Mouse (Mus musculus): ENCODE data around the gene Slf2.

DNA sequence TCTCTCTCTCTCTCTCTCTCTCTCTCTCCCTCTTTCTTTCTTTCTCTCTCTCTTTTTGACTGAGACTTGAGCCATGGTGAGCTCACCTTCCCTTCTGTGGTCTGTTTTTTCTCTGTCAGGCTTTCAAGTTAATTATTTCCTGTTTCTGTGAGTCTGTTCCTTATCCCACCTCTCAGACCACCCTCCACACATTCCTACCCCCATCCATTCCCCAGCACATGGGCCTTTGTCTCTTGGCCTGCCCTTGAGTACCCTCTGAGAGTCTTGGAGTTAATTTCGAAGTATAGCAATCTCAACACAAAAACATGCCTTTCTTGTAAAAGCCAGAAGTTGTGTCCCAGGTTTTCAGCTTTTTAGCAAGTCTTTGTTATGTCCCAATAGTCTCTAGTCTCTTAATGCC is 3.7 kb upstream of the Slf2 start:
- TF ChIP-seq TAL1 (conservative IDR thresholded peaks at IDR 0.05; ENCODE audit: low read depth, low read length) = no peak
- TF ChIP-seq CTCF (IDR thresholded peaks at IDR 0.05; ENCODE audit: low read depth, low read length) = no peak
- TF ChIP-seq GATA1 (IDR thresholded peaks at IDR 0.05; ENCODE audit: borderline replicate concordance, low read length) = no peak
- no peak for TF ChIP-seq GATA2 (IDR thresholded peaks at IDR 0.05; ENCODE audit: borderline replicate concordance, low read depth, low read length)
